Mouse (Mus musculus): ENCODE results near the gene Sde2. TPM values are rescaled to one million over a fixed set of nuclear protein-coding genes. Genes with fewer than 3 reads are reported as not detected.
"Not testable (repeated sequence)": the region's sequence is repeated elsewhere in the genome, so short reads cannot be mapped to it uniquely, and the experiment has no call there.

Gene Sde2
- polyA plus RNA-seq, 1 experiment from 2014 or later, result 35.2 TPM

DNA sequence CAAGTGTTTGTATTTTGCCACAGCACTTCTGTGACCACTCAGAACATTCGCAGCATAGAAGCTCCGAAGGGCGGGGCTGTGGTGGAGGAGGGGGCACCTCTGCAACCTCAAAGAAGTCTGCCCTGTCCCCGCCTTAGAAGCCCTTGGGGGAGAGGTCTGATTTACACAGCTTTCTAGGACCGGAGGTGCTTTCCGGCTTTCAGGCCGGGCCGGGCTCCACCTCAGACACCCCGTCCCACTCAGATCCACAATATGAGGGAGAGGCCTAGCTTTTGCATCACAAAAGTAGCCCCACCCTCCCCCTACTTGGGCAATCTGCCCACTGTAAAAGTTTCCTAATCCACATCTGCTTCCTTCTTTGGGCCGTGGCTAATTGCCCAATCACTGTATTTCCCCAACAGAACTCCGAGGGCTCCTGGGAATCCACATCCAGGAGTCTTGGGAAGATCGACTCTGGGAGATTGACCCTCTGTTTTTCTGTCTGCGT lies 37.7 kb downstream of the Sde2 start:
- Histone ChIP-seq H3K36me3 (ENCODE audit: control insufficient read depth, insufficient read depth, low read length) (no peaks in the 10 kb centered on the region), H3K27me3 (ENCODE audit: control insufficient read depth, insufficient read depth, low read length) (0 out of 2 replicates have a peak, but pooled peaks cover 3% of the 10 kb centered on the region), H3K27ac (ENCODE audit: low read length) (peak overlapping the region; percentile 35), H3K4me3 (ENCODE audit: low read depth, low read length) (no peak overlapping the region), H3K4me1 (ENCODE audit: control insufficient read depth, insufficient read depth, low read length) (peaks cover 6% of the 10 kb centered on the region; the same call in 1 of the 2 replicates), H3K4me2 (replicated peaks; ENCODE audit: low read depth, low read length) (peak overlapping the region; percentile 31), H3K9me3 (ENCODE audit: control insufficient read depth, low read depth, low read length) (no peaks in the 10 kb centered on the region), H3K9ac (replicated peaks; ENCODE audit: low read depth, low read length) (no peak overlapping the region)
- peak; percentile 81 for ATAC-seq (ENCODE audit: insufficient number of reproducible peaks, insufficient read depth, low FRiP score, low read depth)
- 4% methylated on average over 13 of the region's 13 CpGs for WGBS

DNA sequence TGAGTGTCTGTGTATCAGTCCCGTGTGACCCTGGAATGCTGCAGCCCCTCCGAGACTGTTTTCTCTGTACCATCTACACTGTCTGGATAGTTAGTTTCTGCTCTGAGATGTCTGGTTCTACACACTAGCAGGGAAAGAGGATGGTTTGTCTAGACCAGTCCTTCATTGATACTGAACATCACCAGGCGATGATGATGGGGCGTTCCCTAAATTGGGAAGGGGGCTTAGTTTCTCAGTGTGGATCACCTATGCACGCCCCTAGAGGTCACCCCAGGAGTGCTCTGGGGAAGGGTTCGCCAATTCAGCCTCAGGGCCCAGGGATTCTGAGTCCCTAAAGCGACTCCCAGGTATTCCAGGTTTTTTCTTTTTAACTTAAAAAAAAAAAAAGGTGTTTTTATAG lies 38.2 kb downstream of the Sde2 start:
- Histone ChIP-seq H3K9ac (replicated peaks; ENCODE audit: low read depth, low read length) (no peak overlapping the region), H3K36me3 (ENCODE audit: control insufficient read depth, insufficient read depth, low read length) (no peaks in the 10 kb centered on the region), H3K9me3 (ENCODE audit: control insufficient read depth, low read depth, low read length) (no peaks in the 10 kb centered on the region), H3K27ac (ENCODE audit: low read length) (peak overlapping the region; percentile 35), H3K27me3 (ENCODE audit: control insufficient read depth, insufficient read depth, low read length) (0 out of 2 replicates have a peak, but pooled peaks cover 7% of the 10 kb centered on the region), H3K4me2 (replicated peaks; ENCODE audit: low read depth, low read length) (peak overlapping the region; percentile 31; the same call in 1 of the 2 replicates), H3K4me1 (ENCODE audit: control insufficient read depth, insufficient read depth, low read length) (peaks cover 6% of the 10 kb centered on the region; the same call in 1 of the 2 replicates), H3K4me3 (ENCODE audit: low read depth, low read length) (no peak overlapping the region)
- WGBS, result 45% methylated on average over 7 of the region's 7 CpGs
- peak; percentile 16; the same call in 1 of the 2 replicates for ATAC-seq (ENCODE audit: insufficient number of reproducible peaks, insufficient read depth, low FRiP score, low read depth)

DNA sequence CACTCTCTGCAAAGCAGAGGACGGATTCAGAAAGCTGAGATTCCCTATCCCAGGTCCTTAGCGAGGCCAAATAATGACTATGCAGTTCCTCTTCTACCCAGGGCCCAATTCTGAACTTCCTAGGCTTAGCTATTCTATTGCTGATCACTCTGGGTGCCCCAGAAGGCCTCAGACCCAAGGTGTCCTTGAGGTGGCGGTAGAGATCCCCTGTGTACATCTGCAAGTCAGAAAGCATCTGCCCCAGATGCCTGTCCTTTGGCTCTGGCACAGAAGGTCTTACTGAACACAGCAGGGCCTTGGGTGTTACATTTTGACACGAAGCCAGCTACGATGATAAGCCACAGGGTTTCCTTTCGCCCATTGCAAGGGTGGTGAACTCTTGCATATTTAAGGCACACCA lies 38.9 kb downstream of the Sde2 start:
- Histone ChIP-seq H3K4me3 (ENCODE audit: low read depth, low read length) (no peak overlapping the region), H3K27me3 (ENCODE audit: control insufficient read depth, insufficient read depth, low read length) (0 out of 2 replicates have a peak, but pooled peaks cover 7% of the 10 kb centered on the region), H3K27ac (ENCODE audit: low read length) (no peak overlapping the region), H3K9ac (replicated peaks; ENCODE audit: low read depth, low read length) (no peak overlapping the region), H3K4me1 (ENCODE audit: control insufficient read depth, insufficient read depth, low read length) (peaks cover 6% of the 10 kb centered on the region; the same call in 1 of the 2 replicates), H3K9me3 (ENCODE audit: control insufficient read depth, low read depth, low read length) (no peaks in the 10 kb centered on the region), H3K36me3 (ENCODE audit: control insufficient read depth, insufficient read depth, low read length) (no peaks in the 10 kb centered on the region), H3K4me2 (replicated peaks; ENCODE audit: low read depth, low read length) (no peak overlapping the region)
- 55% methylated on average over 6 of the region's 6 CpGs for WGBS
- ATAC-seq (ENCODE audit: insufficient number of reproducible peaks, insufficient read depth, low FRiP score, low read depth), result no peak

DNA sequence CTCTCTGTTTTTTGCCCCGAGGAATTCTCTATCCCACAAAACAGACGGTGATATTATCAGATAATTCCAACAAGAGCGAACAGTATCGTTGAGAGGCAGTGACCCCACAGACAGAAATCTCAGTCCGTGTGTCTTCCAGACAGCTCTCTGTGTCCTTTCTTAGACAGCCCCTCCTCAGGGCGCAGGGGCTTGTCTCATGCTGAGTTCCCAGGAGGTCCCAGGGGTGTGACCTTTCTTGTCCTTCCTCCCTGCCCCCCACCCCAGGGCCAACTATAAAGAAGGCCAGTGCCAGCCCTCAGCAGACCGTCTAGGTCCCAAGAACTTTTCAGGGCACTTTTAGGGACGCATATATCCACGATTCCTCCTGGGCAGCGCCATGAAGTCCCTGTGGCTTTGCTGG lies 41.9 kb downstream of the Sde2 start, which contains the start of gene Lefty2:
Gene Lefty2, plus strand, starts transcription at position 301 of the 400 bp plus-strand sequence.
- Histone ChIP-seq H3K4me3 (ENCODE audit: low read depth, low read length) (no peak within 1 kb of the TSS), H3K4me1 (ENCODE audit: control insufficient read depth, insufficient read depth, low read length) (peaks cover 6% of the 10 kb centered on the region; the same call in 1 of the 2 replicates), H3K27ac (ENCODE audit: low read length) (no peak within 1 kb of the TSS), H3K9me3 (ENCODE audit: control insufficient read depth, low read depth, low read length) (no peaks in the 10 kb centered on the region), H3K4me2 (replicated peaks; ENCODE audit: low read depth, low read length) (no peak within 1 kb of the TSS), H3K9ac (replicated peaks; ENCODE audit: low read depth, low read length) (no peak within 1 kb of the TSS), H3K36me3 (ENCODE audit: control insufficient read depth, insufficient read depth, low read length) (no peaks in the 10 kb centered on the region), H3K27me3 (ENCODE audit: control insufficient read depth, insufficient read depth, low read length) (0 out of 2 replicates have a peak, but pooled peaks cover 7% of the 10 kb centered on the region)
- no peak for ATAC-seq (ENCODE audit: insufficient number of reproducible peaks, insufficient read depth, low FRiP score, low read depth)
- WGBS, result 64% methylated on average over 10 of the region's 10 CpGs

DNA sequence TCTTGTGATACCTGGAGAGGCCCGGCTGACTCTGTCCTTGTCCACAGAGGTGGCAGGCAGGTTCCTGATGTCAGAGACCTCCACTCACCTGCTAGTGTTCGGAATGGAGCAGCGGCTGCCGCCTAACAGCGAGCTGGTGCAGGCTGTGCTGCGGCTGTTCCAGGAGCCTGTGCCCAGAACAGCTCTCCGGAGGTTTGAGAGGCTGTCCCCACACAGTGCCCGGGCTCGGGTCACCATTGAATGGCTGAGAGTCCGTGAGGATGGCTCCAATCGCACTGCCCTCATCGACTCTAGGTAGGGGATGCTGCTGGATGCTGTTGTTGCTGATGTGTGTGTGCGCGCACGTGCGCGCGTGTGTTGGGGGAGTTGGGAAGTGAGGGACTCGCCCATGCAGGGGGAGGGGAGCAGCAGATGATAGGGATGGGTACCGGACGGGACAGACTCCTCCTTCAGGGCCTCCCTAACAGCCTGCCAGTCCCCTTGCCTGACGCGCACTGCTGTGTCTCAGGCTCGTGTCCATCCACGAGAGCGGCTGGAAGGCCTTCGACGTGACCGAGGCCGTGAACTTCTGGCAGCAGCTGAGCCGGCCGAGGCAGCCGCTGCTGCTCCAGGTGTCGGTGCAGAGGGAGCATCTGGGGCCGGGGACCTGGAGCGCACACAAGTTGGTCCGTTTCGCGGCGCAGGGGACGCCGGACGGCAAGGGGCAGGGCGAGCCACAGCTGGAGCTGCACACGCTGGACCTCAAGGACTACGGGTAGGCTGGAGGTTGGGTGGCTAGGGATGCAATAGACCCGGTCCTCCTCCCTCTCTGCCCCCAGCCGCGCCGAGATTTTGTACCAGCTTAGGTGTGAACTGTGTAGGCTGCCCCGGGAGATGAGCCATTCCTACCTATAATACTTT lies 43.4 kb downstream of the Sde2 start:
- peak; percentile 26; the same call in 1 of the 2 replicates for ATAC-seq (ENCODE audit: insufficient number of reproducible peaks, insufficient read depth, low FRiP score, low read depth)

DNA sequence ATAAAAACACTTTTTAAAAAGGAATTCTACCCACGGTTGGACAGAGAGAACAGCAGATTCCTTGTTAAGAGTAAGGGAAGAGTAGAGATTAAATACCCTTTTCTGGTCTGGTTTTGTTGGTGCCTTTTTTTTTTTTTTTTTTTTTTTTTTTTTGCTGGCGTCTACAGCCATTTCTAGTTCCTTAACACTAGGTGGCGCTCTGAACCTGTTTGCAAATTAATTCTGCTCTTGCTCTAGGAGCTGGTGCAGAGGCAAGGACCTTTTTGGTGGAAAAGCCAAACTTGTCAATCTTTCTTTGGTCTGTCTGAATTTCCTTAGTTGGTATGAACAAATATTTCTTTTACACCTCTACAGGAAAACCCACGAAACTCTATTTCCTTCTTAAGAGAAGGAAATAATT lies 50.2 kb downstream of the Sde2 start:
- Histone ChIP-seq H3K9me3 (ENCODE audit: control insufficient read depth, low read depth, low read length) (no peaks in the 10 kb centered on the region), H3K4me1 (ENCODE audit: control insufficient read depth, insufficient read depth, low read length) (peaks cover 9% of the 10 kb centered on the region; the same call in 1 of the 2 replicates), H3K27ac (ENCODE audit: low read length) (no peak overlapping the region), H3K27me3 (ENCODE audit: control insufficient read depth, insufficient read depth, low read length) (no peaks in the 10 kb centered on the region), H3K4me2 (replicated peaks; ENCODE audit: low read depth, low read length) (no peak overlapping the region), H3K9ac (replicated peaks; ENCODE audit: low read depth, low read length) (no peak overlapping the region), H3K36me3 (ENCODE audit: control insufficient read depth, insufficient read depth, low read length) (peaks cover 4% of the 10 kb centered on the region), H3K4me3 (ENCODE audit: low read depth, low read length) (no peak overlapping the region)
- ATAC-seq (ENCODE audit: insufficient number of reproducible peaks, insufficient read depth, low FRiP score, low read depth), result no peak
- WGBS, result under 1% methylated on average over 4 of the region's 4 CpGs

More for the DNA sequence above, 43.4 kb downstream of the Sde2 start:
- Histone ChIP-seq H3K4me2 (replicated peaks; ENCODE audit: low read depth, low read length) (peak overlapping the region; percentile 28; the same call in 1 of the 2 replicates), H3K4me3 (ENCODE audit: low read depth, low read length) (peak overlapping the region; percentile 19)
- H3K27me3 ChIP-seq (ENCODE audit: control insufficient read depth, insufficient read depth, low read length); H3K27ac ChIP-seq (ENCODE audit: low read length); H3K4me1 ChIP-seq (ENCODE audit: control insufficient read depth, insufficient read depth, low read length); H3K9me3 ChIP-seq (ENCODE audit: control insufficient read depth, low read depth, low read length); H3K36me3 ChIP-seq (ENCODE audit: control insufficient read depth, insufficient read depth, low read length); H3K9ac ChIP-seq (replicated peaks; ENCODE audit: low read depth, low read length): not testable (repeated sequence)
- 6% methylated on average over 41 of the region's 51 CpGs for WGBS

DNA sequence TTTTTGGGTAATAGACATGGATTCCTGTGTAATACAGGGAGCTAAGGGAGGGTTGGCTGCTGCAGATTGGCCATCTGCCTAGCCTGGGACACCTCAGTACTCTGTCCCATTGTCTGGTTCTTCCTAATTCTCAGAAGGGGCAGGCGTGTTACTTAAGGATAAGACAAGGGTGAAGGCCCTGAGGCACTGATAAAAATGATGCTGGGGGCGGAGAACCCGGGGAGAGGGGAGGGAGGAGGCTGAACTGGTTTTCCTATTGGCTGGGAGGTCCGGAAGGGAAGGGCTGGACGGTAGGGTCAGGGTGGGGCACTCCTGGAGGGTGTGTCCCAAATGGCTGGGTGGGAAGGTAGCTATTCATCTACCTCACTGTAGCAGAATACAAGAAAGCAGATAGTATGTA lies 52.0 kb downstream of the Sde2 start:
- Histone ChIP-seq H3K9ac (replicated peaks; ENCODE audit: low read depth, low read length) (no peak overlapping the region), H3K27me3 (ENCODE audit: control insufficient read depth, insufficient read depth, low read length) (no peaks in the 10 kb centered on the region), H3K27ac (ENCODE audit: low read length) (no peak overlapping the region), H3K4me1 (ENCODE audit: control insufficient read depth, insufficient read depth, low read length) (peaks cover 9% of the 10 kb centered on the region; the same call in 1 of the 2 replicates), H3K4me3 (ENCODE audit: low read depth, low read length) (no peak overlapping the region), H3K9me3 (ENCODE audit: control insufficient read depth, low read depth, low read length) (no peaks in the 10 kb centered on the region), H3K36me3 (ENCODE audit: control insufficient read depth, insufficient read depth, low read length) (peaks cover 19% of the 10 kb centered on the region), H3K4me2 (replicated peaks; ENCODE audit: low read depth, low read length) (no peak overlapping the region)
- ATAC-seq (ENCODE audit: insufficient number of reproducible peaks, insufficient read depth, low FRiP score, low read depth), result peak; percentile 57; the same call in 1 of the 2 replicates
- 40% methylated on average over 5 of the region's 5 CpGs for WGBS

DNA sequence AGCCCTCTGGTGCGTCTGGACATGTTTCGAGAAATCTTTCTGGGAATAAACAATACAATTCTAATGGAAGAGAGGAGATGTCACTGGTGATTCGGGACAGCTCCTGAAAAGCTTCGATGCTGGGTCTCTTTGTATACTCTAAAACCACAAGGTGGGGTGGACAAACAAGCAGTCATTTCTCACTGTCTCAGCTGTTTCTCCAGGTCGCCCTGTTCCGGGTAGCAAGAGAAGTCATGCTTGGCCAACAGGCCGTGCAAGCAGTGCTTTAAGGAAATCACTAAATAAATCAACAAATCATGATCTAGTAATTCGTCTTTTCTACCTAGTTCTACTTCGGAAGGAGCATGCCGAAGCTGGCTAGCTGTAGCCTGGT lies 52.7 kb downstream of the Sde2 start:
- ATAC-seq (ENCODE audit: insufficient number of reproducible peaks, insufficient read depth, low FRiP score, low read depth), result 0 out of 2 replicates have a peak, but pooled peaks have one; percentile 2
- 28% methylated on average over 10 of the region's 10 CpGs for WGBS
- H3K9ac ChIP-seq (replicated peaks; ENCODE audit: low read depth, low read length), result peak overlapping the region; percentile 84

More for the DNA sequence above, 52.7 kb downstream of the Sde2 start:
- no peaks in the 10 kb centered on the region for H3K27me3 ChIP-seq (ENCODE audit: control insufficient read depth, insufficient read depth, low read length)
- H3K4me3 ChIP-seq (ENCODE audit: low read depth, low read length), result peak overlapping the region; percentile 83
- H3K4me1 ChIP-seq (ENCODE audit: control insufficient read depth, insufficient read depth, low read length), result peaks cover 9% of the 10 kb centered on the region; the same call in 1 of the 2 replicates
- H3K36me3 ChIP-seq (ENCODE audit: control insufficient read depth, insufficient read depth, low read length), result peaks cover 20% of the 10 kb centered on the region
- H3K9me3 ChIP-seq (ENCODE audit: control insufficient read depth, low read depth, low read length), result no peaks in the 10 kb centered on the region
- peak overlapping the region; percentile 84 for H3K27ac ChIP-seq (ENCODE audit: low read length)
- H3K4me2 ChIP-seq (replicated peaks; ENCODE audit: low read depth, low read length), result peak overlapping the region; percentile 91
